Mouse (Mus musculus) bone marrow macrophage, adult 2 months (primary cell): ENCODE measurements around the gene Il6ra.

ENCODE experiments used
- CTCF ChIP-seq: IDR thresholded peaks from 2 replicates; pipeline ENCODE4 v1.5.1; 2012; ENCODE audit warnings: low read depth, mild to moderate bottlenecking, low read length, moderate library complexity
- POLR2A ChIP-seq: IDR thresholded peaks from 2 replicates; pipeline ENCODE4 v1.6.1; 2012; ENCODE audit warnings: mild to moderate bottlenecking, low read depth, low read length, borderline replicate concordance

DNA sequence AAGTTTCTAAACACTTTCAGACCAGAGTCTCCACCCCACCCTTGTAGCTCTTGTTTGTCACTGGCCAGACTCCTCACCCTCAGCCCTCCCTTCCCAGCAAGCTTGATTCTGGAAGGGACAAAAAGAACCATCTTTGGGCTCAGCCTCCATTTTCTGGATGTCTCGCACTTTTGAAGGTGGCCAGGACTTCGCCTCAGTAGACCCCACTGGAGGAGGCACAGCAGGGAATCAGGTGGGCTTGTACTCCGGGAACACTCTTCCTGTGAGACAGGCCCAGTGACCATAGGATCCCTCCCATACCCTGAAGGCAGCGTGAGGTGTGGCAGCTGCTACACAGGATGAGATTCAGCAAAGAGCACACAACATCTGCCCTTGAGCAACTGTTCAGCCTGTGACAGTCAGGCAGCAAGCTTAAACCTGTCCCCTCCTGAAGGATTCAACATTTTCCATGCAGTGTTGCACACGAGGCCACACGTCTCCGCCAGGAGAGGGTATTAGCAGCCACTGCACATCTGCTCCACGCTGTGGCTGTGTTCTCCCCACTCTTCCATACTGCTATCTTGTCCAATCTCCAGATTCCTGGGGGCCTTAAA lies 15.7 kb downstream of the Il6ra start:
- TF ChIP-seq POLR2A (no peak), CTCF (no peak)
